9 mouse cellular contexts compared by ENCODE assay signal in genomic region chr3:98336661-98337654, GRCm38 (mm10). TPM values are rescaled to one million over a fixed set of nuclear protein-coding genes. Genes with fewer than 3 reads are reported as not detected.
DNase-seq lines count a peak whose midpoint lies in the region; ATAC-seq and TF ChIP-seq lines count a peak whose summit lies in the region.
"Had no signal": no experiment of that assay in that cellular context is flagged by ENCODE, and none has a peak within 500 bp of the region (broad histone marks: within the 10 kb centered on the region; RNA-seq: fewer than 3 reads in every experiment).

No protein-coding gene starts in this region.

- H3K9me3 ChIP-seq in lung, embryonic 14.5 days (ENCODE audit: low read depth, low read length): no peaks in the 10 kb centered on the region
- H3K9me3 ChIP-seq in forebrain, embryonic 12.5 days: no peaks in the 10 kb centered on the region
- H3K9me3 ChIP-seq in limb, embryonic 14.5 days (ENCODE audit: control insufficient read depth, low read length): no peaks in the 10 kb centered on the region

- peak; percentile 21 for DNase-seq in lung, embryonic 14.5 days
- no peak for DNase-seq in lung, adult 18-20 months
- peak; percentile 68 for DNase-seq in limb, embryonic 14.5 days (ENCODE audit: low spot score)
- no peak for DNase-seq in right cerebral cortex, postnatal 4 days
- no peak for DNase-seq in cerebellum, postnatal 4 days (ENCODE audit: low spot score in 2 of 2)
- DNase-seq in cerebellum, adult 11 months: no peak

- 0 out of 2 replicates have a peak, but pooled peaks cover 6% of the 10 kb centered on the region for H3K4me1 ChIP-seq in lung, embryonic 14.5 days (ENCODE audit: insufficient read depth)
- H3K4me1 ChIP-seq in forebrain, embryonic 12.5 days: peaks cover 33% of the 10 kb centered on the region
- peaks cover 31% of the 10 kb centered on the region for H3K4me1 ChIP-seq in limb, embryonic 14.5 days (ENCODE audit: control insufficient read depth, insufficient read depth, low read length)

- no peak overlapping the region for H3K9ac ChIP-seq in lung, embryonic 14.5 days
- no peak overlapping the region for H3K9ac ChIP-seq in forebrain, embryonic 12.5 days
- H3K9ac ChIP-seq in limb, embryonic 14.5 days (ENCODE audit: low read depth, low read length, severe bottlenecking): no peak overlapping the region

- ATAC-seq in lung, embryonic 14.5 days (ENCODE audit: insufficient read depth): no peak
- no peak for ATAC-seq in forebrain, embryonic 12.5 days (ENCODE audit: low FRiP score)
- no peak for ATAC-seq in limb, embryonic 14.5 days (ENCODE audit: low FRiP score, low read depth)
- ATAC-seq in neutrophil, adult 5-6 weeks (ENCODE audit: extremely low read depth, insufficient number of reproducible peaks, low FRiP score, poor library complexity, severe bottlenecking): peak; percentile 58

- TF ChIP-seq POLR2A in limb, embryonic 14.5 days (IDR thresholded peaks at IDR 0.05; ENCODE audit: borderline replicate concordance, extremely low read depth, insufficient read depth, insufficient read length): no peak

- peaks cover 21% of the 10 kb centered on the region for H3K36me3 ChIP-seq in lung, embryonic 14.5 days (ENCODE audit: insufficient read depth)
- H3K36me3 ChIP-seq in forebrain, embryonic 12.5 days (replicated peaks): peaks cover 28% of the 10 kb centered on the region
- peaks cover 16% of the 10 kb centered on the region for H3K36me3 ChIP-seq in limb, embryonic 14.5 days (ENCODE audit: control insufficient read depth, insufficient read depth, low read length)

- H3K4me2 ChIP-seq in lung, embryonic 14.5 days: no peak overlapping the region
- peak overlapping the region; percentile 76 for H3K4me2 ChIP-seq in forebrain, embryonic 12.5 days
- H3K4me2 ChIP-seq in limb, embryonic 14.5 days (replicated peaks; ENCODE audit: low read depth, low read length, severe bottlenecking): peak overlapping the region; percentile 85; the same call in 1 of the 2 replicates

- TF ChIP-seq CTCF in lung, embryonic 14.5 days (IDR thresholded peaks at IDR 0.05; ENCODE audit: low read depth): no peak

- no peak overlapping the region for H3K27ac ChIP-seq in lung, embryonic 14.5 days (ENCODE audit: low read depth)
- H3K27ac ChIP-seq in forebrain, embryonic 12.5 days: 0 out of 2 replicates have a peak overlapping the region, but pooled peaks have one; percentile 36
- 0 out of 2 replicates have a peak overlapping the region, but pooled peaks have one; percentile 5 for H3K27ac ChIP-seq in limb, embryonic 14.5 days (replicated peaks; ENCODE audit: low read depth, low read length)

- 76% methylated on average over 22 of the region's 22 CpGs for WGBS in lung, embryonic 14.5 days
- WGBS in forebrain, embryonic 12.5 days: 75% methylated on average over 22 of the region's 22 CpGs
- WGBS in limb, embryonic 14.5 days: 68% methylated on average over 22 of the region's 22 CpGs

- H3K27me3 ChIP-seq in lung, embryonic 14.5 days (ENCODE audit: insufficient read depth, low read length): no peaks in the 10 kb centered on the region
- H3K27me3 ChIP-seq in forebrain, embryonic 12.5 days: no peaks in the 10 kb centered on the region
- no peaks in the 10 kb centered on the region for H3K27me3 ChIP-seq in limb, embryonic 14.5 days (ENCODE audit: control insufficient read depth, insufficient read depth, low read length)

- H3K4me3 ChIP-seq in lung, embryonic 14.5 days (ENCODE audit: low read depth, low read length): no peak overlapping the region
- H3K4me3 ChIP-seq in forebrain, embryonic 12.5 days (replicated peaks): 0 out of 2 replicates have a peak overlapping the region, but pooled peaks have one; percentile 61
- no peak overlapping the region for H3K4me3 ChIP-seq in limb, embryonic 14.5 days (replicated peaks; ENCODE audit: low read length)
- H3K4me3 ChIP-seq: erythroblast, embryonic 14.5 days had no signal

RNA-seq across cellular contexts. Expression of gene Phgdh, which starts 2.8 kb away (rescaled TPM):
- polyA plus RNA-seq in lung, embryonic 14.5 days (2014; fragmentation: Nextera tagmentation; extraction: Ambion mirVana): 212 and 230 TPM in 2 replicates
- polyA plus RNA-seq in forebrain, embryonic 12.5 days (2016; fragmentation: Nextera tagmentation; extraction: Ambion mirVana): 274 and 277 TPM in 2 replicates
- 135 and 149 TPM in 2 replicates for polyA plus RNA-seq in limb, embryonic 14.5 days (2012; rRNA removed)
- polyA plus RNA-seq in limb, embryonic 14.5 days (2014; fragmentation: Nextera tagmentation; extraction: Ambion mirVana): 210 and 219 TPM in 2 replicates
- total RNA-seq in neutrophil, adult 5-6 weeks (2017): 42.2 and 71.1 TPM in 2 replicates

RNA-seq across cellular contexts. Expression of gene Zfp697, which starts 45.3 kb away (rescaled TPM):
- 9.1 and 10.2 TPM in 2 replicates for polyA plus RNA-seq in lung, embryonic 14.5 days (2014; fragmentation: Nextera tagmentation; extraction: Ambion mirVana)
- 8.8 and 9.8 TPM in 2 replicates for polyA plus RNA-seq in forebrain, embryonic 12.5 days (2016; fragmentation: Nextera tagmentation; extraction: Ambion mirVana)
- 6.4 and 7.7 TPM in 2 replicates for polyA plus RNA-seq in limb, embryonic 14.5 days (2012; rRNA removed)
- polyA plus RNA-seq in limb, embryonic 14.5 days (2014; fragmentation: Nextera tagmentation; extraction: Ambion mirVana): 8.6 and 8.9 TPM in 2 replicates
- 0.12 TPM in 1 of 2 replicates, not detected in the other for total RNA-seq in neutrophil, adult 5-6 weeks (2017)
- polyA plus RNA-seq: erythroblast, embryonic 14.5 days had no signal

RNA-seq across cellular contexts. Expression of gene Hmgcs2, which starts 56.7 kb away (rescaled TPM):
- 1.2 and 1.6 TPM in 2 replicates for polyA plus RNA-seq in lung, embryonic 14.5 days (2014; fragmentation: Nextera tagmentation; extraction: Ambion mirVana)
- 0.94 and 1.3 TPM in 2 replicates for polyA plus RNA-seq in forebrain, embryonic 12.5 days (2016; fragmentation: Nextera tagmentation; extraction: Ambion mirVana)
- polyA plus RNA-seq in limb, embryonic 14.5 days (2012; rRNA removed): 0.82 and 0.91 TPM in 2 replicates
- polyA plus RNA-seq in limb, embryonic 14.5 days (2014; fragmentation: Nextera tagmentation; extraction: Ambion mirVana): 1.4 and 2.5 TPM in 2 replicates
- total RNA-seq in neutrophil, adult 5-6 weeks (2017): not detected in 2 replicates

Comparison
In these comparisons a context has a peak if more than half of its experiments do, and no peak if none do; other contexts are left out.
1. DNase-seq: peak in lung, embryonic 14.5 days (single experiment) and limb, embryonic 14.5 days (single experiment); none in lung, adult 18-20 months (0 of 2), right cerebral cortex, postnatal 4 days (single experiment), cerebellum, postnatal 4 days (0 of 2) and cerebellum, adult 11 months (single experiment).